Mouse (Mus musculus): ENCODE measurements around the gene Gnat2. TPM values are rescaled to one million over a fixed set of nuclear protein-coding genes. Genes with fewer than 3 reads are reported as not detected.

The Gnat2 gene
- total RNA-seq (2023) = under 1 TPM in 1 of 2 experiments, not detected in 1; 0.56 TPM

GRCm38 (mm10) chr3:108092536-108093115, at the start of gene Gnat2:
Gene Gnat2 (plus strand): TSS chr3:108092789.

GRCm38 (mm10) chr3:108044394-108045140, 48.0 kb upstream of the Gnat2 start, which contains the start of gene Gstm4:
Gene Gstm4 (minus strand): TSS chr3:108044894.

GRCm38 (mm10) chr3:108086470-108086979, 6.1 kb upstream of the Gnat2 start, which contains the start of gene Ampd2:
Gene Ampd2 (minus strand): TSS chr3:108086651.

GRCm38 (mm10) chr3:108145534-108146445, 53.2 kb downstream of the Gnat2 start, which contains the start of gene Gnai3:
Gene Gnai3 (minus strand): TSS chr3:108146146.

Other genes with a start within 250 kb of the Gnat2 start
- not detected for gene Eps8l3, start 215.6 kb upstream of the Gnat2 start, total RNA-seq (2023)
- 1 to 10 TPM; 2.1 to 6.6 TPM for gene Gstm5, start 197.0 kb upstream of the Gnat2 start, total RNA-seq (2023)
- gene Gstm7, start 161.0 kb upstream of the Gnat2 start, total RNA-seq (2023) = 1 to 10 TPM in 1 of 2 experiments, under 1 TPM in 1; 0.64 to 1.3 TPM
- gene Gstm6, start 149.0 kb upstream of the Gnat2 start, total RNA-seq (2023) = not detected
- gene Gstm3, start 123.5 kb upstream of the Gnat2 start, total RNA-seq (2023) = not detected
- gene Gstm2, start 106.3 kb upstream of the Gnat2 start, total RNA-seq (2023) = not detected
- gene Gstm1, start 74.8 kb upstream of the Gnat2 start, total RNA-seq (2023) = 100 to 1,000 TPM; 114 to 139 TPM
- gene Gstm4, start 47.9 kb upstream of the Gnat2 start, total RNA-seq (2023) = 1 to 10 TPM; 5.0 to 5.2 TPM
- gene Ampd2, start 6.1 kb upstream of the Gnat2 start, total RNA-seq (2023) = 10 to 100 TPM; 56.8 to 68.1 TPM
- 100 to 1,000 TPM; 105 to 110 TPM for gene Gnai3, start 53.4 kb downstream of the Gnat2 start, total RNA-seq (2023)
- under 1 TPM in 1 of 2 experiments, not detected in 1; 0.11 TPM for gene Gpr61, start 62.1 kb downstream of the Gnat2 start, total RNA-seq (2023)
- 1 to 10 TPM; 2.1 to 3.0 TPM for gene Amigo1, start 93.5 kb downstream of the Gnat2 start, total RNA-seq (2023)
- gene Cyb561d1, start 108.4 kb downstream of the Gnat2 start, total RNA-seq (2023) = 10 to 100 TPM; 29.1 to 31.1 TPM
- 10 to 100 TPM; 12.1 to 12.2 TPM for gene Atxn7l2, start 118.1 kb downstream of the Gnat2 start, total RNA-seq (2023)
- not detected for gene Sypl2, start 133.9 kb downstream of the Gnat2 start, total RNA-seq (2023)
- gene Psma5, start 164.1 kb downstream of the Gnat2 start, total RNA-seq (2023) = 10 to 100 TPM; 34.4 to 34.9 TPM
- 100 to 1,000 TPM; 154 to 156 TPM for gene Sort1, start 191.3 kb downstream of the Gnat2 start, total RNA-seq (2023)